Mouse (Mus musculus): Measurements from ENCODE around the gene S1pr2.

Gene S1pr2

DNA sequence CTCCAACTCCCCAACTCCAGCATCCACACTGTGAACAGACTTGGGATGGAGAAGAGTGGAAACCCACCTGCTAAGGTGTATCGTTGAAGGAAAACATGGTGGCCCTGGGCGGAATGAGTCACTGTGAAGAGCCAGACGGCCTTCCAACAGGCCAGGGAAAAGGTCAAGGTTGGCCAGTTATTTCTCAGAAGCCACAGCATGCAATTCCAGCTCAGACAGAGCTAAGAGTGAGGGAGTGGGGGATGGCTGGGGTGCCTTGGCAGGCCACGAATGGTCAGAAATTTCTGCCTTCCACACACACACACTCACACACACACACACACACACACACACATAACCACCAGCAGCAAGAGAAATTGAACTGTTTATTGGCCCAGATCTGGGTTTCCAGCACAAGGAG lies 11.0 kb downstream of the S1pr2 start:
- DNase-seq: no peak

DNA sequence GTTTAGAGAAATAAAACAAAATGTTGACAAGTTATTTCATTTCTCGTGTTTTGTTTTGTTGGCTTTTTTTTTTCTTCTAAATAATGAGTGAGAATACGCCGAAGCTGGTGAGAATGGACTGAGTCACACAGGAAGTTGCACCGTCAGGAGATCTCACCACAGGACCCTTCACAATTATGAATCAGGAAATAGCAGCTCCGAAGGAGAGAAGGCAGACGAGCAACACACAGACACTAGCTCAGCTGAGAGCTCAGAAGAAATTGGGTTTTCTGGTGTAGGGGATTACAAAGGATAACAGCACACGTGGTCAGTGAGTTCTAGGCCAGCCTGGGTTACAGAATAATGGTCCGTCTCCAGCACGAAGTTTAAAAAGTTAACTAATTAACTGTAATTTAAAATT lies 15.0 kb downstream of the S1pr2 start:
- DNase-seq: no peak

DNA sequence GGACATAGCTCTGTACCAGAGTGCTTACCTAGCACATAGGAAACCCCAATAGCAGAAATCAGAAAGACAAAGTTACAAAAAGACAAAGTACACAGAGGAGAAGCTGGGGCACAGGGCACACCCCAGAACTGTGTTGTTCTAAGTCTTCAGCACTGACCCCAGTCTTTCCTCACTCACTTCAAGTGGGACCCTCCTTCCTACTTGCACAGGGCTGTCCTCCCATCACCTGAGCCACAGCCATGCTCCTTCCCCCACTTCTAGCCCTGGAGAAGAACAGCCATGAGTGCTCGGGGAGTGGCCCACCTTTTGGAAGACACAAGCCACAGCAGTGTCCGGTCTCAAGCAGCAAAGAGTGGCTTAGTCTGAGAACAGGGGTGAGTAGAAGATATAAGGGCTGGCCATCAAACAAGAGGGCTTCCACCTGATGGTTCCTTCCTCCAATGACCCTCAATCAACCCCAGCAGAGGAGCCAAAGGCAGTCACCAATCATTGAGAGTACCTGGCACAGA lies 17.1 kb downstream of the S1pr2 start, which contains the start of gene Dnmt1:
Gene Dnmt1 (minus strand): TSS at position 459 of the 509 bp plus-strand sequence.
- no peak for DNase-seq

DNA sequence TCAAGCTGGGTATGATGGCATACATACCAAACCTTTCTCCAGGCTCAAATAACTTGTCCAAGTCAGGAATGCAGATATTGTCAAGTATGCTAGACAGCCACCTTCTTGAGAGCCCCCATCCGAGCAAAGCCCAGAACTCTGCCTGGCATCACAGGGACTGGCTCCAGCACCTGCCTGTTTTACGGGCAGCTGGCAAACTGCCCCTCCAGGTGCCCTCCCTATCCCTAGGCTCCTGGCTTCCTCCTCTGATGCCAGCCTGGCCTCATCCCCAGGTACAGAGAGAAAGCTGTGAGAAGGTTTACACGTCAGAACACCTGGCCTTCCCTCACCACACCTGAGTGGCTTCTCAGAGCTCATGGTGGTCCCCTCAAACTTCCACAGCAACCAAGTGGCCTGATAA lies 19.6 kb downstream of the S1pr2 start:
- DNase-seq: no peak

DNA sequence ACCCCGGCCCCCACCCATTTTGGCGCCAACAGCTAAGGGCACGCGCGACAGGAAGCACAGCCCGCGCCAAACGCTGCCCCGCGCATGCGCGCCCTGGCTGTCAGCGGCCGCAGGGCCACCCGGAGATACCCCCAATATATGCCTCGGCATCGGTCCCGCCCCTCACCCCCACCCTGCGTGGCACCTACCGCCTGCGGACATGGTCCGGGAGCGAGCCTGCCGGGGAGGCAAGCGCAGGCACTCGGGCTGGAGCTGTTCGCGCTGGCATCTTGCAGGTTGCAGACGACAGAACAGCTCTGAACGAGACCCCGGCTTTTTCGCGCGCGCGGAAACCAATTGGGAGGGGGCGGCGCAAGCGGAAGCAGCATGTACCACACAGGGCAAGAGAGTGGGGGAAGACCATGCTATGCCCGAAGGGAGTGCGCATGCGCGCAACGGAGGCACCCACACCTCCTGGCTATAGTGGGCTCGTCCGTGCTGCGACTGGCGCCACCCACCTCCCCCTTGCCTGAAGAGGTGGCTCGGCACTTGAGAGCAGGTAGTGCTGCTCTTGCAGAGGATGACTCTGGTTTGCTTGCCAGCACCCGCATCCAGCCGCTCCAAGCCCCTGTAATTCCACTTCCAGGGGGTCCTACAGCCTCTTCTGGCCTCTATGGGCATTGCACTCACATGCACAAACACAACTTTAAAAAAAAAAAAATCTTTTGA lies 23.9 kb downstream of the S1pr2 start:
- DNase-seq: peak; percentile 98

DNA sequence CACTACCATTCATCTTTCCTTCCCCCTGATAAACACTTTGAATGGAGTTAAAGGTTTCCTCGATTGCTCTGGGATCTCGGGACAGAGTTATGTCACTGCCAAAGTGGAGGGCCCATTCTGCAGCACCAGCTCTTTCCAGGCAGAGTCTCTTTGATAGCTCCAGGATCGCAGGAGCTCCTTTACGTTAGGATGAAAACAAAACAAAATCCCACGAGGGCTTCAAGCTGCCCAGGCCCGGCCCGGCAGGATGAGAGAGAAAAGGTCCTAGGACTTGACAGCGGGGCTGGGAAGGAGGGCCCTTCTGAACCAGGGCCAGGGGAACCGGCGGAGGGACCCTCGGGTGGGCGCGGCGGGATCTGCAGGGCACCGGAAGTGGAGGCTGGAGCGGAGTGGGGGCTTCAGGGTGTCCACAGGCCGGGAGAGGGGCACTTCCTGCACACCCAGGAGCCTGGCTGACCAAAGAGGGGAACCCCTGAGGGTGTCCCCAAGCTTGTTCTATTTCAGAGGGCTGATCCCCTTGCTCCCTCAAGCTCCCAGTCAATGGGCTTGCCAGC lies 24.5 kb downstream of the S1pr2 start:
- no peak for DNase-seq

DNA sequence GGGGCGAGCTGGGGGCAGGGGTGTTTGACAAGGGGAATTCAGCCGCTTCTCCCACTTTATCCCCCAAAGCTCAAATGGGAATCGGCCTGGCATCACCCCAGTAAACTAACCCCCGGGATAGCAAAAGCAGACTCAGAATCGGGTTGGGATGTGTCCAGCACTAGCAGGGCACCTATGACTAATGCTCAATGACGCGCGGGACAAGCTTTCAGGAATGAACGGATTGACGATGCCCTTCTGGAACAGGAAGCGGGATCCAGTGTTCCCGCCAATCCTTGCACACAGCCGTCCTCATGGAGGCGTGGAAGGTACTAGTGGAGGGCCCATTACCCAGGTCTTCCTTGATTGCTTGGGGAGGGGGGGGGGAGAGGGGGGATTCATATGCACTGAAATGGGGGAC lies 25.1 kb downstream of the S1pr2 start:
- no peak for DNase-seq

DNA sequence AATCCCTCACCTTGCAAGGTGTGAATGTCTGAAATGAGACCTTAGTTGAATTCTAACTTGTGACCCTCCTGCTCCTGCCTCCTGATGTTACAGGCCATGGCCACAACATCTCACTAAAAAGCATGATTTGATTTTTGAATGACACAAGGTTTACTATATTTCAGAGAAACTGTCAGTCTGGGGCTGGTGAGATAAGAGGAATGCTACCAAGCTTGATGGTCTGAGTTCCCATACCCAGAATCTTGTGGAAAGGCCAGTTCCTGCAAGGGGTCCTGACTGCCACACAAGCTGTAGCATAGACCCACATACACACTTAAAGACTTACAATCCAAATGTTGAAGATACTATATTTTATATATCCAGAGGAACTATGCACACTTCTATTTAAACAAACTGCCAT lies 26.2 kb downstream of the S1pr2 start:
- no peak for DNase-seq

DNA sequence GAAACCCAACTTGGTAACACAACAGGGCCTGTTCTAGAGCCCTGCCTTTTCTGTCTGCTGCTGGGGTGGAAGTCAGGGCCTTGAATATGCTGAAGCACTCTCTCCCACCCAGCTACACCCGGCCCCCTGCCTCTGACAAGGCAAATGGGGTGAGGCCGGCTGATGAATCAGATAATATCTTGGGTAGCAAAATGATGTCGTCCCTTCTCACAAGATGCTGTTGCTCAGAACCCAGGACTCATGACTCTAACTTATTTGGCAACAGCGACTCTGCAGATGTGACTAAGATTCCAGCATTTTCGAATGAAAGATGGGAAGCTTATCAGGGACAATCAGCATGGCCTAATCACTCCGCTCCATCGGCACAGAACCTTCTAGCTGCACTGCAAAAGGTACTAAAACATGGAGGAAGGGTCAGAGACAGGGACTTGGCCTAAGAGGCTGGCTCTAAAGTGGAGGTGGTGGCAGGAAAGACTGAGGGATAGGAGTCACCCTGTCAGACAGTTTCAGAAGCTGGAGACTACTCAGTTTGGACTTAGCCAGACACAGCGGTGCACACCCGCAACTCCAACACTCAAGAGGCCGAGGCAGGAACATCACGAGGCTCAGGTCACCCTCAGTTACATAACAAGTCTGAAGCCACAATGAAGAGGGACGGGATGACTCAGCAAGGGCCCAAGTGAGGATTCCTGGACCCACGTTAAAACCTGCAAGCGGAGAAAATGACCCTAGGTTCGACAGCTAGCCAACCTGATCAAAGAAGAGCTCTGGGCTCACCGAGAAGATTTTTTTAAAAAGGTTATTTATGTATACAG lies 30.3 kb downstream of the S1pr2 start:
- no peak for DNase-seq

DNA sequence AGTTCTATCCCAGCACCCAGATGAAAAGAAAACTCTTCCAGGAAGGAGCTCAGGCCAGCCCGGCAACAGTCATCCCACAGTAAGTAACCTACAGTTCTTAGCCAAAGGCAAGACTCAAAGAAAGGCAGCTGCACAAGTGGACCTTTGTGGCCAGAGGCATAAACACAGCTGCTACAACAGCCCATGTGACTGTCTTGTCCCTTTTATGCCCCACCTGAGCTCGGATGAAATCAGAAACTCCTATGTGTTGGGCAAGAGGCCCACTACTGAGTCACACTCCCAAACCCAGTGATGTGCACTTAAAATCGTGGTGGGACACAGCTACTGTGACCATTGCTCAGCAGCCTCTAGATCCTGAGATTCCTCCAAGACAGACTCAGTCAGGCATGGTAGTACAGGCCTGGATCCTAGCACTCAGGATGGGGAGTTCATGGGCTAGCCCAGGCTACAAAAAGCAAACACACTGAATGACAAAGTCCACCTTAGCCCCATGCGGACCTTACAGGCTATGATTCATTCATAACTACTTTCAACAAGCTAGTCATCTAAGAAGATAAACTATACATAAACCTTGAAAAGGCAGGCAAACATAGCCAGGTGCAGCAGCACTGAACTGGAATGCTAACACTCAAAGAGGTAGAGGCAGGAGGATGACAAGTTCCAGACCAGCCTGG lies 31.7 kb downstream of the S1pr2 start:
- no peak for DNase-seq

DNA sequence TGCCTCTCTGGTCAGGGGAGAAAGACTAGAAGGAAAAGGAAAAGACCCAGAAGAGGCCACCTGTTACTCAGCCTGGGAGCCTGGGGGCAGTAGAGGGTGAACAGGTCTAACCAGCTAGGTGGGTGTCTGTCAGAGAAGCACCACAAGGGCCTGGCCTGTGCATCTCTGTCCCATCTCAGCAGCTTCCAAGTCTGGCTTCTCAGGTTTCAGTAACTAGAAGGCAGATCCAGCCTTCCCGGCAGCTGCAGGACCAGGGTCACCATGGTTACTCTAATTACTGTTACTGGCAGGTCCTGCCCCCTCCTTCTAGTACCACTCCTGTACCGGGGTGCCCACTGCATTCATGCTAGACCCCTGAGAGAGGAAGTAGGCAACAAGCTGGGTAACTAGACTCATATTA lies 32.7 kb downstream of the S1pr2 start:
- peak; percentile 18 for DNase-seq

DNA sequence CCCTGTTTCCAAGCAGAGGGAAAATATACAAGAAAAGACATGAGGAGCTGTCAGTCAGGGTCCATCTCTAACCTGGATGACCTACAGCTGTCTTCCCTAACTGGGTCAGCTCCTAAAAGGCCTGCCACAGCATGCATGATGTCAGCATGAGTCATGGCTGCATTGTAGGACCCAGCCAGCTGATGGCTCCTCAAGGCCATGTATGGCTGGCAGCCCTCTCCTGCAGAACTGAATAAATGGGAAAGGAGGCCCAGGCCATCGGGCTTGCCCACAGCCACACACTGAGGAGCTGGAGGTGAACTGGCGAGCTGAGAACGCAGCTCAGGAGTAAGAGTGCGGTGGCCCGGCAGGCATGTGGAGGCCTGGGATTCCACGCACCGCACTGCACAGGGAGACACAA lies 33.2 kb downstream of the S1pr2 start:
- peak; percentile 4 for DNase-seq

DNA sequence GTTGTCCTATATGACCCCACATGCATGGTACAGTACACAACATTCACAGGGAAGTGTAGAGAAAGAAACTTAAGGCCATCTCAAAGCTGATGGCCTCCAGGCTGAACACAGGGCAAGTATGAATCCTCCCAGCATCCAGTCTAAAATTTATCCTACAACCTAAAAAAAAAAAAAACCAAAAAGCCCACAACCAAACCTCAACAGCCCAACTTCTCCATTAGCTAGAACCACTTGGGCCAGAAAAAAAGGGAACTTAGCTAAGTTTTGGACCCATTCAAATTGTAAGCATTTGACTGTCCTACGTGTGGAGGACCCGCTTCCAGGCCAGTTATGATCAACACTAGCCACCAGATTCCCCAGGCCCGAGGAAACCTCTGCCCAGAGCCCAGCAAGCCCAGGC lies 53.3 kb downstream of the S1pr2 start:
- no peak for DNase-seq

DNA sequence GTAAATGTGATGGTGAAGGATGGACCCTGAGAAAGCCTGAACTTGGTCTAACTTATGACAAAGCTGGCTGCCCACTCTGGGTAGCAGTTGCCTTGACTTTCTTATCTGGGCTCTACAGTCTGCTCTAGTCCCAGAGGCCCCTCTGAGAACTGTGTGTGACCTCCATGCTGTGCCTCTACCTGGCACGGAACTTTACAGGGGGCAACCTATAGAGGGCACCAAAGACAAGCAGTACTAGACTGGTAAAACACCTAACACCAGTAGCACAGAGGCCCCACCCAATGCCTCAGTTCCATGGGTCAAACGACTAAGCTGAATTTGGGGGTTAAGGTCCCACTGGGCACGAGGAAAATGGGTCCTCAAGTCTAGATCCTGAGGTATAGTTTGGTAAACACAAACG lies 60.4 kb downstream of the S1pr2 start:
- no peak for DNase-seq

Measured in retina, postnatal 1 day (tissue).